In genomic region chr17:29528568-29529187, GRCm38 (mm10) we compare ENCODE assay signal across 11 mouse cellular contexts. TPM values are rescaled to one million over a fixed set of nuclear protein-coding genes. Genes with fewer than 3 reads are reported as not detected.
DNase-seq lines count a peak whose midpoint lies in the region; ATAC-seq and TF ChIP-seq lines count a peak whose summit lies in the region.
"Had no signal": no experiment of that assay in that cellular context is flagged by ENCODE, and none has a peak within 500 bp of the region (broad histone marks: within the 10 kb centered on the region; RNA-seq: fewer than 3 reads in every experiment).

No protein-coding gene starts in this region.

- H3K9me3 ChIP-seq in lung, embryonic 14.5 days (ENCODE audit: low read depth, low read length) = peaks cover 3% of the 10 kb centered on the region; the same call in 1 of the 2 replicates
- H3K9me3 ChIP-seq in G1E (replicated peaks) = peaks cover 16% of the 10 kb centered on the region
- H3K9me3 ChIP-seq in hindbrain, embryonic 11.5 days (ENCODE audit: control insufficient read depth, low read length) = no peaks in the 10 kb centered on the region
- H3K9me3 ChIP-seq: embryonic facial prominence, embryonic 15.5 days had no signal

- no peak for ATAC-seq in lung, embryonic 14.5 days (ENCODE audit: insufficient read depth)
- ATAC-seq in G1E (ENCODE audit: extremely low read depth, insufficient number of reproducible peaks, low FRiP score, poor library complexity, severe bottlenecking) = no peak
- no peak for ATAC-seq in hindbrain, embryonic 11.5 days (ENCODE audit: low FRiP score)
- ATAC-seq: midbrain, embryonic 16.5 days had no signal

- no peak overlapping the region for H3K9ac ChIP-seq in lung, embryonic 14.5 days
- no peak overlapping the region for H3K9ac ChIP-seq in hindbrain, embryonic 11.5 days (ENCODE audit: low read depth, low read length)
- H3K9ac ChIP-seq: embryonic facial prominence, embryonic 15.5 days had no signal

- no peak overlapping the region for H3K4me3 ChIP-seq in lung, embryonic 14.5 days (ENCODE audit: low read depth, low read length)
- H3K4me3 ChIP-seq in G1E (ENCODE audit: low read depth, low read length) = no peak overlapping the region
- H3K4me3 ChIP-seq in hindbrain, embryonic 11.5 days (ENCODE audit: low read depth, low read length) = no peak overlapping the region
- H3K4me3 ChIP-seq: embryonic facial prominence, embryonic 15.5 days had no signal

- H3K4me1 ChIP-seq in lung, embryonic 14.5 days (ENCODE audit: insufficient read depth) = peaks cover 6% of the 10 kb centered on the region; the same call in 1 of the 2 replicates
- H3K4me1 ChIP-seq in G1E (ENCODE audit: insufficient read depth, low read depth, low read length) = no peaks in the 10 kb centered on the region; the same call in none of the 2 replicates
- no peaks in the 10 kb centered on the region for H3K4me1 ChIP-seq in hindbrain, embryonic 11.5 days (replicated peaks; ENCODE audit: control insufficient read depth, insufficient read depth, low read length)
- H3K4me1 ChIP-seq: embryonic facial prominence, embryonic 15.5 days had no signal

- H3K36me3 ChIP-seq in lung, embryonic 14.5 days (ENCODE audit: insufficient read depth) = no peaks in the 10 kb centered on the region
- H3K36me3 ChIP-seq in G1E (replicated peaks) = no peaks in the 10 kb centered on the region
- no peaks in the 10 kb centered on the region for H3K36me3 ChIP-seq in hindbrain, embryonic 11.5 days (ENCODE audit: control insufficient read depth, insufficient read depth, low read length)
- H3K36me3 ChIP-seq: embryonic facial prominence, embryonic 15.5 days had no signal

- peak; percentile 25 for DNase-seq in gastrocnemius, postnatal 10 days
- DNase-seq in gastrocnemius, adult 8-10 months (ENCODE audit: low spot score in 2 of 2) = no peak
- peak; percentile 70 for DNase-seq in lung, embryonic 14.5 days
- DNase-seq in lung, adult 18-20 months = no peak
- no peak for DNase-seq in G1E (ENCODE audit: low spot score)
- peak; percentile 22 for DNase-seq in lung, postnatal 14 days
- no peak for DNase-seq in hindbrain, embryonic 11.5 days (ENCODE audit: low spot score)
- DNase-seq in ovary, postnatal 10 days (ENCODE audit: low spot score) = no peak

- H3K27ac ChIP-seq in lung, embryonic 14.5 days (ENCODE audit: low read depth) = no peak overlapping the region
- H3K27ac ChIP-seq in hindbrain, embryonic 11.5 days (ENCODE audit: low read depth, low read length) = no peak overlapping the region
- H3K27ac ChIP-seq: embryonic facial prominence, embryonic 15.5 days had no signal

- no peaks in the 10 kb centered on the region for H3K27me3 ChIP-seq in lung, embryonic 14.5 days (ENCODE audit: insufficient read depth, low read length)
- peaks cover 10% of the 10 kb centered on the region; the same call in 1 of the 2 replicates for H3K27me3 ChIP-seq in G1E (ENCODE audit: insufficient read depth, low read length)
- H3K27me3 ChIP-seq in hindbrain, embryonic 11.5 days (ENCODE audit: control insufficient read depth, insufficient read depth, low read length) = no peaks in the 10 kb centered on the region
- H3K27me3 ChIP-seq: embryonic facial prominence, embryonic 15.5 days had no signal

- peak; percentile 68 for TF ChIP-seq CTCF in lung, embryonic 14.5 days (IDR thresholded peaks at IDR 0.05; ENCODE audit: low read depth)
- 0 out of 2 replicates have a peak, but pooled peaks have one; percentile 19 for TF ChIP-seq CTCF in G1E (IDR thresholded peaks at IDR 0.05; ENCODE audit: low read depth, low read length)

- WGBS in lung, embryonic 14.5 days = 65% methylated on average over 8 of the region's 8 CpGs
- WGBS in hindbrain, embryonic 11.5 days = 92% methylated on average over 8 of the region's 8 CpGs

- H3K4me2 ChIP-seq in lung, embryonic 14.5 days = no peak overlapping the region
- H3K4me2 ChIP-seq in hindbrain, embryonic 11.5 days (replicated peaks; ENCODE audit: low read depth, low read length) = no peak overlapping the region
- H3K4me2 ChIP-seq: embryonic facial prominence, embryonic 15.5 days had no signal

RNA-seq across cellular contexts. Expression of gene Gm17657, which starts 20.8 kb away (rescaled TPM):
- total RNA-seq in gastrocnemius, postnatal 10 days (2021) = not detected
- total RNA-seq in gastrocnemius, adult 8-10 months (2022) = not detected
- polyA plus RNA-seq in lung, embryonic 14.5 days (2014; fragmentation: Nextera tagmentation; extraction: Ambion mirVana) = not detected in 2 replicates
- total RNA-seq in G1E (2014; fragmentation: Nextera tagmentation) (not detected in 2 replicates), G1E (2017) (0.11 TPM in 1 of 2 replicates, not detected in the other)
- not detected in 2 replicates for polyA plus RNA-seq in G1E (2012)
- not detected in 2 replicates for polyA plus RNA-seq in hindbrain, embryonic 11.5 days (2014; fragmentation: Nextera tagmentation; extraction: Ambion mirVana)
- polyA plus RNA-seq: embryonic facial prominence, embryonic 15.5 days; heart, embryonic 16.5 days; midbrain, embryonic 16.5 days had no signal

RNA-seq across cellular contexts. Expression of gene Tbc1d22b, which starts 20.9 kb away (rescaled TPM):
- 1 to 10 TPM; 9.3 to 9.8 TPM for total RNA-seq in gastrocnemius, postnatal 10 days (2021)
- 10 to 100 TPM in 2 of 4 experiments, 1 to 10 TPM in 2; 9.4 to 13.6 (median 10.0) TPM for total RNA-seq in gastrocnemius, adult 8-10 months (2022)
- 17.4 TPM in 2 replicates for polyA plus RNA-seq in lung, embryonic 14.5 days (2014; fragmentation: Nextera tagmentation; extraction: Ambion mirVana)
- total RNA-seq in G1E (2014; fragmentation: Nextera tagmentation) (26.7 and 30.2 TPM in 2 replicates), G1E (2017) (5.3 and 6.0 TPM in 2 replicates)
- 24.9 and 26.2 TPM in 2 replicates for polyA plus RNA-seq in G1E (2012)
- polyA plus RNA-seq in hindbrain, embryonic 11.5 days (2014; fragmentation: Nextera tagmentation; extraction: Ambion mirVana) = 15.3 and 17.2 TPM in 2 replicates

RNA-seq across cellular contexts. Expression of gene Tmem217, which starts 23.5 kb away (rescaled TPM):
- total RNA-seq in gastrocnemius, postnatal 10 days (2021) = not detected
- not detected for total RNA-seq in gastrocnemius, adult 8-10 months (2022)
- 0.43 and 0.46 TPM in 2 replicates for polyA plus RNA-seq in lung, embryonic 14.5 days (2014; fragmentation: Nextera tagmentation; extraction: Ambion mirVana)
- total RNA-seq in G1E (2014; fragmentation: Nextera tagmentation) (2.9 TPM in 1 of 2 replicates, not detected in the other), G1E (2017) (0.33 and 0.41 TPM in 2 replicates)
- 0.11 TPM in 1 of 2 replicates, not detected in the other for polyA plus RNA-seq in G1E (2012)
- 0.50 and 0.60 TPM in 2 replicates for polyA plus RNA-seq in hindbrain, embryonic 11.5 days (2014; fragmentation: Nextera tagmentation; extraction: Ambion mirVana)

RNA-seq across cellular contexts. Expression of gene Pim1, which starts 38.1 kb away (rescaled TPM):
- 10 to 100 TPM; 15.0 to 23.3 TPM for total RNA-seq in gastrocnemius, postnatal 10 days (2021)
- 10 to 100 TPM in 2 of 4 experiments, 1 to 10 TPM in 2; 8.6 to 18.9 (median 11.3) TPM for total RNA-seq in gastrocnemius, adult 8-10 months (2022)
- polyA plus RNA-seq in lung, embryonic 14.5 days (2014; fragmentation: Nextera tagmentation; extraction: Ambion mirVana) = 14.1 and 16.0 TPM in 2 replicates
- total RNA-seq in G1E (2014; fragmentation: Nextera tagmentation) = 151 and 167 TPM in 2 replicates
- 174 and 180 TPM in 2 replicates for total RNA-seq in G1E (2017)
- polyA plus RNA-seq in G1E (2012) = 123 and 154 TPM in 2 replicates
- polyA plus RNA-seq in hindbrain, embryonic 11.5 days (2014; fragmentation: Nextera tagmentation; extraction: Ambion mirVana) = 16.8 and 18.1 TPM in 2 replicates

Comparison
In these comparisons a context has a peak if more than half of its experiments do, and no peak if none do; other contexts are left out.
1. DNase-seq: peak in gastrocnemius, postnatal 10 days (single experiment), lung, embryonic 14.5 days (single experiment) and lung, postnatal 14 days (single experiment); none in gastrocnemius, adult 8-10 months (0 of 2), lung, adult 18-20 months (0 of 2), G1E (single experiment), hindbrain, embryonic 11.5 days (single experiment) and ovary, postnatal 10 days (single experiment).